Mouse (Mus musculus) left cerebral cortex, adult 11 months (tissue): ENCODE data around the gene Ppp1r14b.

Experiments used
- DNase-seq: peaks from one replicate; pipeline ENCODE4 v3.0.0; 2022; ENCODE audit warnings: low spot score

Ppp1r14b gene

DNA sequence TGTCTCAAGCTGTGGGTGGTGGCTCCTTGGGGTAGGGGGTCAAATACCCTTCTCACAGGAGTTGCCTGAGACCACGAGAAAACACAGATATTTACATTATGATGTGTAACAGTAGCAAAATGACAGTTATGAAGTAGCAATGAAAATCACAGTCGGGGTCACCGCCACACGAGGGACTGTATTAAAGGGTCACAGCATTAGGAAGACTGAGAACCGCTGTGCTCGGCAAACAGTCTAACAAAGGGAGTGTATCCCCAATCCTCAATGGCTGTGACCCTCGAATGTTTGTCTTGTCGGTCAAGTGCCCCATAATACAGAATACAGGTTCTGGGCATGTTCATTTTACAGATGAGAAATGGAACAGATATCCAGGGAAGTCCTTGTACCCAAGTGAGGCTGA is 19.2 kb downstream of the Ppp1r14b start:
- DNase-seq: no peak

DNA sequence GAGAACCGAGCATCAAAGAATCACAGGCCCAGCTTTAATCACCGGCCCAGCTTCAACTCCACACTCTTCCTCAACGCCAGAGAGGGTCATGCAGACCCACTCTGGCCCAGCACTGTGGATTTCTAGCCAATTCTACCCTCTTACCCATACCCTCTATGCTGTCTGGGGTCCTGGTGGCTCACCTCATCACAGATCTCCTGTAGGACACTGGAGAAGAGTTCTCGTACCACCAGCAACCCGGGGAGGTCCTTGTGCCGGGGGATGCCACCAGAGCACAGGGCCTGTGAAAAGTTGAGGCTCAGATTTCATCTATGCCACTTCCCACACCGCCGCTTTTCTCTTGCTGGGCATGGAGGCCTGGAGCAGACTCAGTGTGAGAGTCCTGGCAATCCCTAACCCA is 19.7 kb downstream of the Ppp1r14b start:
- DNase-seq: no peak

DNA sequence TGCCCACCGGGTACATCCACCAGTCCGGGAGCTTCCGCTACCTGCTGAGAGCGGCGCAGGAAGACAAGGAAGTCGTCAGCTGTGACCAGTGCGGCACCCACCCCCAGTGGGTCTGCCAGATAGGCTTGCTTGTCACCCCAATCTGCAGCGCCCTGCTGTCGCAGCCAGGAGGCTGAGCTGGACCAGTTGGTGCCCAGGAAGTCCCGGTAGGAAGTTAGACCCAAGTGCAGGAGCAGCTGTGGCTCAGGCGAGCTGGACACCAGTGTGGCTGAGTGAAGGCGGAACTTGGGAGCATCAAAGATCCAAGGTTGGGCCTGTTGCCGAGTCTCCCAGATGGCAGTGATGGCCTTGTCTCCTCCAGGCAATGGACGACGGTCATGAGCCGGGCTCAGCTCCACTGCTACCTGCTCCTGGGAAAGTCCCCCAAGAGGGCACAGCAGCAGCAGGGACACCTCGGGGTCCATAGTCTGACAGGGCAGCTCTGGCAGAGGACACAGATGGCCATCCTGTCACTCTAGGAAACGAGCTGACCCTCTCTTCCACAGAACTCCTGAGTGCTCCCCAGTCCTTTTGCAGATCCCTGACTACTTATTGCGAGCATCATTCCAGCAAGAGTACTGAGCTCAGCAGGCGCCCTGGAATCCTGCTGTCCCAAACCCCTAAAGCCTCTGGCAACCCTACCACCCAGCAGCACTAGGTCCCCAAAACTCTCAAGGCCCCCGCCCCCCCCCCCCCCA is 20.7 kb downstream of the Ppp1r14b start:
- DNase-seq: no peak

DNA sequence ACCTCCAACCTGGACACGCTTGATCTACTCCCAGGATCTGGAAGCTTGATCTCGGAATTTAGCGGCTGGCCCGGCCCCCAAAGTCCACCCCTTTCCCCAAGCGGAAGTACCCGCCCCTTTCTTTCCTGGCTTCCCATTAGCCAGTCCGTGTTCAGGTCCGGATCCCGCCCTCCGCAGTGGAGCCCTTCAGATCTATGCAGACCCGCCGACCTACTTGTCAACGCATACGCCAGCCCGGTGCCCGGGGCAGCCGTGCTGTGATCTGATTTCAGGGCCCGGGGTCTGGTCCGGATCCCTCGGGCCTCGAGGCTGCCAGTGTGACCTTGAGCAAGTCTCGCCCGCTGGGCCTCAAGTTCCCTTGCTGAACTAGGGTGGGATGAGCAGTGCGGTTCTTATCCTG is 21.2 kb downstream of the Ppp1r14b start, which contains the start of the genes Nudt22 and Trpt1:
TSS of gene Nudt22 (minus strand) at position 112 of the 400 bp plus-strand sequence.
TSS of gene Trpt1 (plus strand) at position 126 of the 400 bp plus-strand sequence.
- no peak for DNase-seq

DNA sequence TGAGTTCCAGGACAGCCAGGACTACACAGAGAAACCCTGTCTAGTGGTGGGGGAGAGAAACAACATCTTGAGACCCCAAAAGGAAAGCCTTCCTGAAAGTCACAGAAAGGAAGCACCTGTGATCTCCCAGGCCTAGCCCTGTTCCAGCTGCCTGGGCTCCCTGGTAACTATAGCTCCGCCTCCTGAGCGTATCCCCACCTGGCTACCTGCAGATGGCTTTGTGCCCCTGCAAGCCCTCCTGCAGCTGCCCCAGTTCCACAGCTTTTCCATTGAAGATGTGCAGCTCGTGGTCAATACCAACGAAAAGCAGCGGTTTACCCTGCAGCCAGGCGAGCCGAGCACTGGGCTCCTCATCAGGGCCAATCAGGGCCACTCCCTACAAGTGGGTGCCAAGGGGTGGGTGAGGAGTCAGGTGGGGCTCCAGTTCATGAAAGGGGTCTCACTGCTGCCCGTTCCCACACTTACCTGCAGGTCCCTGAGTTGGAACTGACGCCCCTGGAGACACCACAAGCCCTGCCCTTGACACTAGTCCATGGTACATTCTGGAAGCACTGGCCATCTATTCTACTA is 23.0 kb downstream of the Ppp1r14b start:
- DNase-seq: no peak

DNA sequence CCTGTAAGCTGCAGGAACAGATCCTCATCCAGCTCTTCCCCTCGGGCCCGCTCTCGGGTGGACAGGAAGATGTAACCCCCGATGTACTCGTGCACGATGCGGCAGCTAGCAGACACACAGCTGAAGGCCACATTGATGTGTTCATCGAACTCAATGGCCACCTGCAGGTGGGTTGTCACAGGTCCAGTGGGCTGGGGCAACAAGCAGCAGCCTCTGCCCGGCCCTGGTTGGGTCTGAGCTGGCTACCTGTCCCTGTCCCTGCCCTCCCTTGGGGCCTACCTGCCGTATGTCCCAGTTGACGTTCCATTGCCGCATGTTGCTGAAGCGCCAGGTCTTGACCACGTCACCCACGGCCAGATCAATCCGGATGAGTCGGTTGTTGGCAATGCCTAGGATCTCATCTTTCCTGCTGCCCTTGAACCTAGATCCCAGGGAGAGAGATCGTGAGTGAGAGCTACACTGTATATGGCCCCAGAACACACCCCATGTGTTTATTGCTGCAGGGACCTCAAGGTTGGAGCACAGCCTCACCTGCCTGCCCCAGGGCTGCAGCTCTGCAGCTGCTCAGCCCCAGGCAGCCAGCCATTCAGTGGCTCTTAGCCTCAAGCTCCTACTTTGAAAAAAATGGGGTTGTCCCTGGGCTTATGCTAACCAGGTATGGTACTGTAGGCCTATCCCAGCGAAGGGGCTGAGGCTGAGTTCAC is 24.7 kb downstream of the Ppp1r14b start:
- DNase-seq: no peak

DNA sequence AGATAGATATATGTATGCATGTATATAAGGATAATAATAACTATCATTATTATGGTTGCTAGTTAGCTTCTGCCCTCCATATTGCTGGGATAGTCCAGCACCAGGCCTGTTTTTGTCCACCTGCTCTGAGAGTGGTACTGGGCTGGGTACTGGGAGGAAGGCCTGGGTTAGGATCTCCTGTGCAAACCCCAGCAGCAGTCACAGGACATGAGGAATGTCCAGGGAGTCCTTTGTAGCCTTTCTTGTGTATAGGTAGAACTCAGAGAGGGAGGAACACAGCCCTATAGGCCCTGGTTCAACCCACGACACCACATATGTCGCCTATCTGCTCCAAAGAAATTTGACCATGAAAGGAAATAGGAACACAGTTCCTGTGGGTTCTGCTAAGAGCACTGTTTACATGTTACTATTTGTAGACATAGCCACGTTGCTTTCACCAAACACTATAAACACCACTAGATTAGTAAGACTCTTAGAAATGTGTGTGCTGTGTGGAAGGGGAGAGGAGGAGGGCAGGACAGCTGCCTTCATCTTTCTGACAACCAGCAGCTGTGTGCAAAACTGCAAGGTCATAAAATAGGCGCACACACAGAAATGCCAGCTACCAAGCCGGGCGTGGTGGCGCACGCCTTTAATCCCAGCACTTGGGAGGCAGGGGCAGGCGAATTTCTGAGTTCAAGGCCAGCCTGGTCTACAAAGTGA is 32.3 kb downstream of the Ppp1r14b start:
- DNase-seq: no peak

DNA sequence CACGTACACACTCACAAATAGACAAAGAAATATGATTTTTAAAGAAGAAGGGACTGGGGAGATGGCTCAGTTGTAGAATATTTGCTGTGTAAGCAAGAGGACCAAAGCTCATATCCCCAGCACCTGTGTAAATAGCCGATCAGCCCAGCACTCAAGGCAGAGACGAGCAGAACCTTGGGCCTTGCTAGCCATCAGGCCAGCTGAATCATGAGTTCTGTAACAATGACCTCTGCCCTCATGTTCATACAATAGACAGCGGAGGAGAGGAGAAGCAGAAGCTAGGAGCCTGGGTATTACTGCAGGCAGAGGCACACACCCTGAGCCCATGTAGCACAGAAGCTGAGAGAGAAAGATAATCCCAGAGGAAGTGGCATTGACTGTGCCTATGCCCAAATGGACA is 37.7 kb downstream of the Ppp1r14b start:
- no peak for DNase-seq

DNA sequence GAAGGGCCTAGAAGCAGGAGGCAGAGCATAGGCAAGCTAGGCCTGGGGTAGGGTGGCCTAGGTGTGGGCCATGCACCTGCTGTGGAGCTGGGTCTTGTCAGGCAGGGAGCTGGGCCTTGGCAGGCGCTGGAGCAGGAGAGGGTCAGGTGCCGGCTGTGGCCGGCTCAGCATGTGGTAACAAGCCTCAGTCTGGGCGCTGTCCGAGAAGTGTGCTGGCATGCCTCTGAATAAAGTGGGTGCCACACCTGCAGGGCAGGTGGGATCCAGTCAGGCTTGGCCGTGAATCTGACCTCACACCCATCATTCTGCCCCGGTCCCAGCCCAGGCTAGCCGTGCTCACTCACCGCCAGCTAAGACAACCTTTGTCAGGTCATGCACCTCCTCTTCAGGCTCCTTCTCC is 39.2 kb downstream of the Ppp1r14b start:
- no peak for DNase-seq

DNA sequence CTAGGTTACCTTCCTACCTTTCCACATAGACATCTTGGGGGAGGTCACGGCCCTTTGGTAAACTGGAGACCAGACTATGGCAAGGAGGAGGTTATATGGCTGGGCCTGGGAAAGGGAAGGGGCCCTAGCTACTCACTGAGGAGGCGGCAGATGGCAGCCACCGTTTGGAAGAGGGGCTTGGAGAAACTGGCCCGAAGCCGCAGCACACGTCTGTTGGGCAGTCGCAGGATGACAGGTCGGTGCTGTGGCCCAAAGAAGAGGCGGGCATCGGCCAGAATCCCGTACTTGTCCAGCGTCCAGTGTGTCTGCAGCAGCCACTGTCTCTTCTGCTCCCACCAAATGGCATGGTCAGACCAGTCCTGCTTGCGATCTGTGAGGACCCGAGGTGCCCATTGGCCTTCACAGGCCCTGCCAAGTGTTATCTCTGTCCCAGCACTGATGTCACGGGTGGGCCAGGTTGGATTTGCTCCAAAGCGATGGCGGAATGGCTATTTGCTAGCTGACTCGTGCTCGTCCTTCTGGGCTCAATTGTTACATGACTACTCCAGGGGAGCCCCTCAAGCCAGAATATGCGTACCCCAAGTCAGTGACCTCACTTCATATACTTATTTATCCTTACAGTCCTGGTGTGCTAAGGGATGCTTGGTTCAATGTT is 39.8 kb downstream of the Ppp1r14b start:
- no peak for DNase-seq

DNA sequence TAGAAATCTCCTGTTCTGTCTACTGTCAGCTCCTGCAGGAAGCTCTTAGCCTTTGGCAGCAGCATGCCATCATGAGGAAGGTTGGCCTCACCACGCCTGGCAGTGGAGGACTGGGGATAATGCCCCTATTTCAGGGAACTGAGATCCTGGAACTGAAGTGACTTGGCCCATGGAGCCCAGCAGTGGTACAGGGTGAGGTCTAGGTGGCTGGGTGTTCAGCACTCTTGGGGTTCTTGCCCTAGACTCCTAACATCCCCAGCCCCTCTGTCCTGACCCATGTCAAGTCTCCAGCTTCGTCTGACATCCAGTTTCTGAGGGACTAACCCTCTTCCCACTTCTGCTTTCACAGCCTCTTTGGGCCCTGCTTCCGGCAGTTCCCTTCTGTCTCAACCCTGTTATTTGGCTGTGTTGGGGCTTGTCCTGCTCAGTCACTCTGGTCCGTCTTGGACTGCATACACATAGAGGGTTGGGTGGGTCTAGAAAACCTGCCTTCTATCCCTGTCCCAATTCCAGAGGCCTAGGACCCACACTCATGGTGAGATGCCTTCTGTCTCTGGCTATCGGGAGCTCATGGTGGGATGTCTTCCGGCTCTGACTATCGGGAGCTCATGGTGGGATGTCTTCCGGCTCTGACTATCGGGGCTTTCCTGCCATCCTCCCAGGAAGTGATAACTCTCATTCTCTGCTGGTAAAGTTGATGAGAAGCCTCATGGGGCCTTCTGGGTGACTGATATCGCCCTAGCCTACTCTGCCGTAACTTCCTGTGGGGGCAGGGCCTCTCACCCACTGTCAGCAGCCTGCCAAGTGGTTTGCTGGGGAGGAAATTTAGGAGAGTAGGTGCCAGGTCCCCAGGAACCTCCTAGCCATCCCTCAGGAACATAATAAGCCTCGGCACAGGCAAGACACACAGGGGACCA is 43.0 kb downstream of the Ppp1r14b start:
- DNase-seq: no peak

DNA sequence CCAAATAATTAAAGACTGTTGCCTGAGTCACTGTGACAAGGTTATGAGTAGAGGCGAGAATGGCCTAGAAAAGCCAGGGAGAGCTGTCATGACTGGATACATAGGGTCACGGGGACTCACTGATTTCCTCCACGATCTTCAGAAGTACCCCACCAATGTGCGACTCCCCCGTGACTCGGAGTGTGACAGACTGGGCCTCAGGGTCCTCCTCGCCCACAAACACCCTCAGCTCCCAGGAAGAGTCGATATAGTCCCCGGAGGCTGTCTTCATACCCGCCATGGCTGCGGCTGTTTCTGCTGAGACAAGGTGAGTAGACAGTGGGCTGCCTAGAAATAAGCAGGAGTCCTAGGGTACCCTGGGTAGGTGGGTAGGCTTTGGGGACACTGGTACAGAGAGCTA is 43.8 kb downstream of the Ppp1r14b start:
- no peak for DNase-seq

DNA sequence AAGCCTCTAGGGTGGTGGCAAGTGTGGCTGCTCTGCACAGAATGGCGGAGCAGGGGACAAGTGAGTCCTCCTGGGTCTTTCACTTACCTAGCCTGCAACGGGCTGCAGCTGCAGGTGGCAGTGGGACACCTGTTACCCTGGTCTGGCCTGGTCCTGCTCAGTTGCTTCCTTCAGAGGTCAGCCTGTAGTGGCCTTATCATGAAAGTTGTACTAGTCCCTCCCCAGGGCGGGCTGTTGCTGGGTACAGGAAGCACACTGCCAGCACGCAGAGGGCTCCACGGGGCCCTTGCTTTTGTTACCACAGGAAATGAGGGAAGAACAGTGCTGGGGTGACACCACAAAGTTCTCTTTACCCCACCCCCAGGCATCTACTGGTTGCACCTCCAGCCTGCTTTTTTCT is 44.4 kb downstream of the Ppp1r14b start, which contains the start of gene Fermt3:
TSS of gene Fermt3 (minus strand) at position 279 of the 400 bp plus-strand sequence.
- DNase-seq: no peak

DNA sequence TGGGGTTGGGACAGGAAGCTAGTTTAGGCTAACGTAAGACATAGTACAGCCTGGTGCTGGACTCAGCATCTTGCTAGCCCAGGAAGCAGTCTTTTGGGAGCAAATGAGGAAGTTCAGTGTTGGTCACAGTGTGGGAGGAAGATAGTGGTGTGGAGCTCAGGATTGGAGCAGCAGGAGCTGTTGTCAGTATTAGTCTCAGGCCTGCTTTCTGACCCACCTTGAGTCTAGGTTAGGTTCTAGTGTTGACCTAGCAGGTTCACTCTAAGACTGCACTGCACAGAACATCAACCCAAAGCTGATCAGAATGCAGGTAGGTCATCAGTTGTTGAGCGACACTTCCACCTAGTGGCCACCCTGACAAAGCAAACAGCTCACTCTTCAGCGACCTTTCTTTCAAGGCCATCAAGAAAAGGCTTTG is 45.5 kb downstream of the Ppp1r14b start:
- DNase-seq: no peak
